Mouse (Mus musculus) hindbrain, embryonic 11.5 days (tissue): ENCODE measurements around the gene Leap2. TPM values are rescaled to one million over a fixed set of nuclear protein-coding genes. Genes with fewer than 3 reads are reported as not detected.

Experiments used
- ATAC-seq: fragments of 200-750 bp; cut with Nextera tagmentation; 2 replicates; pipeline ENCODE4 v1.8.0; 2017; ENCODE audit warnings: mild to moderate bottlenecking, moderate TSS enrichment, moderate library complexity; ENCODE audit not compliant: low FRiP score
- DNase-seq: peaks from one replicate; pipeline ENCODE4 v3.0.0-alpha.2; 2015; ENCODE audit warnings: low spot score
- H3K27ac ChIP-seq: fragments of 300-500 bp; sonication (generic); 2 replicates; pipeline ENCODE4 v1.5.1; 2014; ENCODE audit warnings: mild to moderate bottlenecking, low read depth, low read length
- H3K27me3 ChIP-seq: fragments of 300-500 bp; sonication (generic); 2 replicates; pipeline ENCODE4 v1.6.1; 2014; ENCODE audit warnings: mild to moderate bottlenecking, low read length, moderate library complexity, mixed read lengths; ENCODE audit not compliant: control insufficient read depth, insufficient read depth
- H3K36me3 ChIP-seq: fragments of 300-500 bp; sonication (generic); 2 replicates; pipeline ENCODE4 v1.6.1; 2014; ENCODE audit warnings: mild to moderate bottlenecking, low read length, moderate library complexity, mixed read lengths; ENCODE audit not compliant: control insufficient read depth, insufficient read depth
- H3K4me1 ChIP-seq: fragments of 300-500 bp; sonication (generic); replicated peaks from 2 replicates; pipeline ENCODE4 v1.6.1; 2014; ENCODE audit warnings: low read length, mixed read lengths; ENCODE audit not compliant: control insufficient read depth, insufficient read depth
- H3K4me2 ChIP-seq: fragments of 300-500 bp; sonication (generic); replicated peaks from 2 replicates; pipeline ENCODE4 v1.6.1; 2014; ENCODE audit warnings: mild to moderate bottlenecking, low read depth, low read length
- H3K4me3 ChIP-seq: fragments of 300-500 bp; sonication (generic); 2 replicates; pipeline ENCODE4 v1.5.1; 2014; ENCODE audit warnings: low read depth, low read length
- H3K9ac ChIP-seq: fragments of 300-500 bp; sonication (generic); 2 replicates; pipeline ENCODE4 v1.6.1; 2014; ENCODE audit warnings: low read depth, low read length
- H3K9me3 ChIP-seq: fragments of 300-500 bp; sonication (generic); 2 replicates; pipeline ENCODE4 v1.6.1; 2016; ENCODE audit warnings: low read length; ENCODE audit not compliant: control insufficient read depth
- WGBS: fragments of 180-500 bp; shearing (Covaris S2); extraction: QIAGEN DNeasy Blood & Tissue Kit; methylation state at CpG from one replicate; pipeline ENCODE4 v1.1.7; 2014; 5-methylcytosine and 5-hydroxymethylcytosine counted together
- polyA plus RNA-seq: library from polyadenylated mRNA; unstranded; fragments of >200 nt; fragmentation: Nextera tagmentation; extraction: Ambion mirVana; gene quantifications from 2 replicates; pipeline ENCODE4 v1.2.1, GENCODE M21; 2014

Gene Leap2
- polyA plus RNA-seq, 1 experiment from 2014 or later, result 0.48 TPM

DNA sequence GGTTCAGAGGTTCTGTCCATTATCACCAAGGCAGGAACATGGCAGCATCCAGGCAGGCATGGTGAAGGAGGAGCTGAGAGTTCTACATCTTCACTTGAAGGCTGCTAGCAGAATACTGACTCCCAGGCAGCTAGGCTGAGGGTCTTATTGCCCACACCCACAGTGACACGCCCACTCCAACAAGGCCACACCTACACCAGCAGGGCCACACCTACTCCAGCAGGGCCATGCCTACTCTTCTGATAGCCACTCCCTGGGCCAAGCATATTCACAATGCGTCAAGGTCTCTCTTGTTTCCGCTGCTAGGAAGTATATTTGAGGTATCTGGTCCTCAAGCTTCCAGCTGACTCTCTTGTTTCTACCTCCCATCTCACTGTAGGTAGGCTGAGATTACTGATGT lies 36.0 kb upstream of the Leap2 start:
- Histone ChIP-seq H3K27me3 (peaks cover 52% of the 10 kb centered on the region), H3K9me3 (no peaks in the 10 kb centered on the region), H3K4me3 (no peak overlapping the region), H3K36me3 (no peaks in the 10 kb centered on the region), H3K27ac (no peak overlapping the region), H3K9ac (no peak overlapping the region), H3K4me1 (peaks cover 4% of the 10 kb centered on the region), H3K4me2 (no peak overlapping the region)
- DNase-seq (no peak), ATAC-seq (no peak)
- WGBS, result 63% methylated on average over 3 of the region's 3 CpGs

DNA sequence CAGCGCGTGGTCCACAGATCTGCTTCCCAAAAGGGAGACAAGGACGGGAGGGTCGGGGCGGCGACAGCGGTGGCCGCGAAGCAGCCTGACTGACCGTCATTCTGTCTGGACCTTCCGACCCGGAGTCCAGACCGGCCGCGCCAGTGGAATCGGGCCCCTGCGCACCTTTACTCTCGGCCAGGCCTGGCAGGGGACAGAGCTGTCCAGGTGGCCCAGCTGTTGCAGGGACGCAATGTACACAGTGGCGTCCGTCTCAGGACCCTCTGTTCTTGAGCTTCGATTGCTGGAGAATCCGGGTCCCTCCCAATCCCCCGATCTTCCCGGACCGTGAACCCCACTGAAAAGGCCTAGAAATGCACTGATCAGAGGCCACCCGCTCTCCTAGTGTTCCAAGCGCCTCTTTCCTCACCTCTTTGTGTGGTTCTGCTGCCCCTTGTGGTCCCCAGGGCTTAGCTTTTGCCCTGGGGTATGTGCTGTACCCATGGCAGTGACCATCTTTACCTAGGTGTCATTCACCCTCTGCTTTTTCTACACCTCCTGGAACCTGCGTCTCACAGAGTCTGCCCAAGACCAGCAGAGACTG lies 34.5 kb upstream of the Leap2 start:
- no peaks in the 10 kb centered on the region for H3K36me3 ChIP-seq
- ATAC-seq (no peak), DNase-seq (peak; percentile 44)
- H3K27me3 ChIP-seq, result peaks cover 36% of the 10 kb centered on the region
- H3K4me1 ChIP-seq, result no peaks in the 10 kb centered on the region
- no peaks in the 10 kb centered on the region for H3K9me3 ChIP-seq
- H3K9ac ChIP-seq, result peak overlapping the region; percentile 53
- H3K27ac ChIP-seq, result no peak overlapping the region
- peak overlapping the region; percentile 38 for H3K4me3 ChIP-seq
- WGBS, result 9% methylated on average over 24 of the region's 29 CpGs
- peak overlapping the region; percentile 86 for H3K4me2 ChIP-seq

DNA sequence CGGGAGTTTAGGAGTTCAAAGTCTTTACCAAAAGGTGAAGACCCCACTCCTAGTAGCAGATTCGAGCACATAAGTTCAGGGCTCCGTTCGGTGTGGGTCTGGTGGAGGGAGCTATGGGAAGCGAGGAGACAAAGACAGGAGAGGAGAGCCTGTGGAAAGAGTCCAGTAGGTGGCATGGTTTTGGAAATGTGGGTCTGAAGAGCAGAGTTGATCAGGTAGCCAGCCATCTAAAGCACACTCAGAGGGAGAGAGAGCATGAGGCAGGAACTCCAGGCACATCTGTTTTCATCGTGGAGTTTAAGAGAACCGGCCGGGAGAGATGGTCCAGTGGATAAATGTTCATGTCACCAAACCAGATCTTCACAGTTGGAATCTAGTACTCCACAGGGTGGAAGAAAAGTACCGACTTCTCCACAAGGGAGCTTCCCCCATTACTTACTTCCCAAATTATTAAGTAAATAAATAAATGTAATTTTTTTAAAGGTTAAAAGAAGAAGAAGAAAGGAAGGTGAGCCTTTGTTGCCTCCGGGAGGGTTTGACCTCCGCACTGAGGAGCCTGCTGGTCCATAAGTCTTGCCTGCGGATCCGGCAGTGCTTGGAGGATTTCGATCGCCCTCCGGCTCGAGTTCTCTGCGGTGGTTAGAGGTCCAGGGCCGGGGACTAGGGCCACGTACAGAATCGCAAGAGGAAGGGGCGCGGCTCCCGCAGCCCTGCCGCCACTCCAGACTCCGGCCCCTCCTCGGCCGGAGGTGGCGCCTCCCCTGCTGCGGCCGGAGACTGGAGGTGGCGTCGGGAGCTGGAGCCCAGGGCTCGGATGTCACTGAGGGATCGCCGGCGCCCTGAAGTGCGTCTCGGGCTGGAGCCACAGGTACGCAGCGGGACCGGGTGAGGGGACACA lies 33.8 kb upstream of the Leap2 start, which contains the start of the genes Gm10447 and Shroom1:
Gene Gm10447 (minus strand): TSS at position 637 of the 898 bp plus-strand sequence.
Gene Shroom1 (plus strand): TSS at position 732 of the 898 bp plus-strand sequence.
- DNase-seq (peak; percentile 73), ATAC-seq (peak; percentile 59)
- Histone ChIP-seq H3K27ac (no peak within 1 kb of the TSS), H3K4me1 (no peaks in the 10 kb centered on the region), H3K27me3 (peaks cover 29% of the 10 kb centered on the region), H3K9ac (peak within 1 kb of the TSS; percentile 53), H3K4me3 (peak within 1 kb of the TSS; percentile 38), H3K36me3 (no peaks in the 10 kb centered on the region), H3K4me2 (peak within 1 kb of the TSS; percentile 86), H3K9me3 (no peaks in the 10 kb centered on the region)
- WGBS, result 5% methylated on average over 42 of the region's 42 CpGs

DNA sequence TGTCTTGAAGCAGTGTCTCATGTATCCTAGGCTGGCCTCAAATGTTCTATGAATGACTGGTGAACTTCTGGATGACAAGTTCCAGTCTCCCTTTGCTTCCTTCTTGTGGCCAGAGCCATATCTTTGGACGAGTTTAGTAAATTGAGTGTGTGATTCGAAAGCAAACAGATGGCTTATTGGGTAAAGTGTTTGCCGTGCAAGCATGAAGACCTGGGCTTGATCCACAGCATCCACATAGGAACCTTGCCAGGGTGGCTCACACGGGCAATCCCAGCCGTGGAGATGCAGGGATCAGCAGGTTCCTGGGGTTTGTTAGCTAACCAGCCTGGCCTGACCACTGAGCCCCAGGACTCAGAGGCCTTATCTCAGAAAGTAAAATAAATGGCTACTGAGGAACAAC lies 30.1 kb upstream of the Leap2 start:
- no peak for DNase-seq
- H3K27ac ChIP-seq, result no peak overlapping the region
- H3K4me2 ChIP-seq, result no peak overlapping the region
- H3K27me3 ChIP-seq, result peaks cover 16% of the 10 kb centered on the region
- no peaks in the 10 kb centered on the region for H3K36me3 ChIP-seq
- no peak for ATAC-seq
- 93% methylated on average over 5 of the region's 5 CpGs for WGBS
- no peak overlapping the region for H3K9ac ChIP-seq
- no peak overlapping the region for H3K4me3 ChIP-seq
- H3K4me1 ChIP-seq, result no peaks in the 10 kb centered on the region
- H3K9me3 ChIP-seq, result no peaks in the 10 kb centered on the region

DNA sequence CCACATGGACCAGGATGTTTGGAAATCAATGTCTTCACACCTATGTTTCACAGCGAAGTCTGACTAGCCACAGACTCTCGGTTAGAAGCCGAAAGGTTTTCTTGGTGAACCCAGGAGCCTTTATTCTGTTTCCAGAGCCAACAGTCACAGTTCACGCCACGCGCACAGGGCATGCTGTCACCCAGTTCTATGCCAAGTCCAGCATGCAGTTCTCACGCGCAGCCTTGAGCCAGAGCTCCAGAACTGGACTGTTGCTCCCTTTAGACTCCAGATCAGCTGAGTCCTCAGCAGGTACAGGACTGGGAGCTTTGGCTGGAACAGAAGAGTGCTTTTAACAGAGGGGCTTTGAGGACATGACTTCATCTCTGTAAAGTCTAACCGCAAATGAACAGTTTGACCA lies 29.4 kb upstream of the Leap2 start:
- no peaks in the 10 kb centered on the region for H3K4me1 ChIP-seq
- WGBS, result 94% methylated on average over 9 of the region's 9 CpGs
- H3K27ac ChIP-seq, result no peak overlapping the region
- H3K9me3 ChIP-seq, result no peaks in the 10 kb centered on the region
- no peak overlapping the region for H3K4me3 ChIP-seq
- H3K27me3 ChIP-seq, result peaks cover 10% of the 10 kb centered on the region
- no peak overlapping the region for H3K4me2 ChIP-seq
- no peaks in the 10 kb centered on the region for H3K36me3 ChIP-seq
- no peak for DNase-seq
- ATAC-seq, result no peak
- no peak overlapping the region for H3K9ac ChIP-seq

DNA sequence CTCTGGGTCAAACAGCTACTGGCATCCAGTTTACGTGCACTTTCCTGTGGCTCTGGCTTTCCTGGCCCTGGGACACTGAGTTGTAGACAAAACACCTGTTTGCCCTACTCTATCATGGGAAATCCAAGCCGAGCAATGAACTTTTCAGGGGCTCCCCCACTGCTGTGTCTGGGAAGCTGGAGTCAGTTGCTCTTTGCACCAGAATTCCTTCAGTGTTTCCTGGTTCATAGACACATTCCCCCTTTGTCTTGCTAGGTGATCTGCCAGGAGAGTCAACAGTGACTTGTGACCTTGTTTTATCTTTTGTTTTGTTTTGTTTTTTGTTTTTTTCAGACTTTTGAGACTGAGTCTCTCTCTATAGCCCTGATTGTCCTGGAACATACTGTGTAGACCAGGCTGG lies 28.4 kb upstream of the Leap2 start:
- Histone ChIP-seq H3K27me3 (peaks cover 2% of the 10 kb centered on the region; the same call in 1 of the 2 replicates), H3K4me3 (no peak overlapping the region), H3K27ac (no peak overlapping the region), H3K36me3 (no peaks in the 10 kb centered on the region), H3K9ac (no peak overlapping the region), H3K4me2 (no peak overlapping the region), H3K9me3 (no peaks in the 10 kb centered on the region), H3K4me1 (no peaks in the 10 kb centered on the region)
- 65% methylated on average over 2 of the region's 2 CpGs for WGBS
- no peak for DNase-seq
- ATAC-seq, result no peak

DNA sequence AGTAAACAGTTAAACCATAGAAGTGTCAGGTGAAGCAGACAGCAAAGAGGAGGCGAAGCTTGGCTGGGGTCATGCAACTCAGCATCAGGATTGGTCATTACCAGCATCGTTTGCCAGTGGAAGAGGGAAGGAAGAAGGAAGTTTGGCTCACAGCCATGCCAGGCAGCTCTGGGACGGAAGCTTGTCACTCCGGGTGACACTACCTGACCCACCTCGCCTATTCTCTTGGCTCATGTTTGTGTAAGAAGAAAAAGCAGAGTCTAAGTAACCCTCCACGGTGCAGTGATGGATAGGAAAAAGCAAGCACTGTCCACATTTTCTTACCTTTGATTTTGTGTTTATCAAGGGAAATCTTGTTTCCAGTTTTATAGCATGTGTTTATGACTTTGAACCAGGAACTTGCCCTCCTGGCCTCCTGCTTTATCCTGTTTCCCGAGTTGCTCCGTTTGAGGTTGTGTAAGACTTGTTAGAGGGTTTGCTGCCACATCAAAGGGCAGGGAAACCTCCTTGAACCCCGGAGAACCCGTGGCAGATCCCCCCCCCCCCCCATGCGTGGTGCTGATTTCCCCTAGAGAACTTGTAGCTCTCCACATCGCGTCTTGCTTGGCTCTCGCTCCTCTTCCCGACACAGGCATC lies 27.2 kb upstream of the Leap2 start:
- Histone ChIP-seq H3K4me2 (no peak overlapping the region), H3K9ac (no peak overlapping the region), H3K9me3 (no peaks in the 10 kb centered on the region), H3K4me1 (no peaks in the 10 kb centered on the region), H3K36me3 (no peaks in the 10 kb centered on the region), H3K4me3 (no peak overlapping the region), H3K27ac (no peak overlapping the region), H3K27me3 (no peaks in the 10 kb centered on the region)
- DNase-seq (no peak), ATAC-seq (no peak)
- 63% methylated on average over 15 of the region's 15 CpGs for WGBS

DNA sequence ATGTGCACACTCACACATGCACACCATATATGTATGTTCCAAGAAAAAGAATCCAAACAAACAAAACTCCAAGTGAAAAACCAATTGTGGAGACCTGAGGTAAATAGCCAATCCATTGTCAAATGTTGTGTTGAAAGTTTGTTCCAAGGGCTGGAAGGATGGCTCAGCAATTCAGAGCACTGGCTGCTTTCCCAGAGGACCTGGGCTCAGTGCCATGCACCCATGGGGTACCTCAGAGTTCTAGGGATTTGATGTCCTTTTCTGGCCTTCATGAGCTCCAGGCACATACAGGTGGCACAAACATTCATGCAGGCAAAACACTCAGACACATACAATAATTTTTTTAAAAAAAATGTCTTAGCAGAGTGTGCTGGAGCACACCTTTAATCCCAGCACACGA lies 25.6 kb upstream of the Leap2 start:
- Histone ChIP-seq H3K9me3 (no peaks in the 10 kb centered on the region), H3K9ac (no peak overlapping the region), H3K36me3 (no peaks in the 10 kb centered on the region), H3K4me3 (no peak overlapping the region), H3K27ac (no peak overlapping the region), H3K4me1 (no peaks in the 10 kb centered on the region), H3K4me2 (no peak overlapping the region), H3K27me3 (no peaks in the 10 kb centered on the region)
- no peak for DNase-seq
- ATAC-seq, result no peak
- 91% methylated on average over 1 of the region's 1 CpGs for WGBS
